Mouse (Mus musculus): ENCODE data around the gene 4933400A11Rik. TPM values are rescaled to one million over a fixed set of nuclear protein-coding genes. Genes with fewer than 3 reads are reported as not detected.

Gene 4933400A11Rik
- not detected for total RNA-seq (2021)

DNA sequence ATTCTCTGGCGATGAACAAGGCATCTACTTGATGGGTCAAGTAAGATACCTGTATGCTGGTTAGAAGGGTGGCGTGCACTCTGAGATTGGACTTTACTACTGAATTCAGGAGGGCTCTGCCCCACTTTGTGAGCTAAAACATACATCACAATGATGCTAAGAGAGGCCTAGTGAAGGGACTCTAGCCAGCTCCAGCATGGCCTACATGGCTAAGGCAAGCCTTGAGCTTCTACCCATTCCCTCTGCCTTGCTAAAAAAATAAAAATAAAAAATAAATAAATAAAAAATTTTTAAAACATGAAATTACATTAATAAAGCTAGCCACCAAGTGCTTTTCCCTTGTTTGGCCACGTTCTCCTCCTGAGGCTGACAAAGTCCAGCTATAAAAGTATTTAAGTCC is at the start of gene 4933400A11Rik:
TSS of gene 4933400A11Rik (minus strand) at position 101 of the 400 bp plus-strand sequence.
- intact Hi-C loops (cut with DNase I), result no loop called here

GRCm38 (mm10) chrX:169828136-169828535 is 48.7 kb upstream of the 4933400A11Rik start:
- DNase-seq (ENCODE audit: low spot score), result no peak
- intact Hi-C loops (cut with DNase I), result no loop called here

More for the DNA sequence above, at the start of gene 4933400A11Rik:
- DNase-seq (ENCODE audit: low spot score), result no peak

GRCm38 (mm10) chrX:169827720-169828119 is 48.3 kb upstream of the 4933400A11Rik start:
- intact Hi-C loops (cut with DNase I), result no loop called here
- DNase-seq (ENCODE audit: low spot score), result no peak

DNA sequence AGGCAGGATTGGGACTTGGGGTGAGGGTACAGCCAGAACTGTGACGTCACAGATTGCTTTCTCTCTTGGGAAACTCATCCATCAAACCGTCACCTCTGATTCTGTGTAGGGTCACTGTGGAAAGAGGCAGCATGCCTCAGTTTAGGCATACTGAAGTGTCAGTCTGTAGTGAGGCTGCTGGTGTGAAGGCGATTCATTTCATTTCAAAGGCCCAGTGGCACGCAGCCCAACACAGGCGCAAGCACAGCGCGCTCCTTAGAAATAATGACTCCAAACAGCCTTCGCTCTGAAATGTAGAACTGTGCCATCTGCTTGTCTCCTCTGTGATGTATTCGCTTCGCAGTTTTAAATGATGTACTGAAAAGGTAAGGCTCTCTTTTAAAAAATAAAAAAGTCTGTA is 47.5 kb upstream of the 4933400A11Rik start:
- intact Hi-C loops (cut with DNase I), result no loop called here
- no peak for DNase-seq (ENCODE audit: low spot score)

GRCm38 (mm10) chrX:169813673-169814072 is 34.2 kb upstream of the 4933400A11Rik start:
- no peak for DNase-seq (ENCODE audit: low spot score)
- intact Hi-C loops (cut with DNase I), result no loop called here

DNA sequence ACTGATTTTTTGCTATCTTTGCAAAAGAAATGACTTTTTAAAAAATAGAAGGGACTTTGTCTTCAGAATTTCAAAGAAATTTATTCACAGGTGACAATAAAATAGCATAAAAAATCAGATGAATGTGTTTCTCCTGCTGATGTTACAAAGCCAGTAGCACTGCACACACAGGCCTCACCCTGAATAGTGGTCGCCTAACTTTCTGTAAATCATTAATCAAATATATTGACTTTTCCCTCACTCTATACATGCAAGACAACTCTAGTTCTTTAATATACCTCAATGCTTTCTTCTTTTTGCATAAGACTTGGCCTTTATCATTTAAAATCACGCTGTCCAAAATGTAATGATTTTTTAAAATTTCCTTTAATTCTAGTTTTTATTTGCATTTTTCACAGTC is 32.3 kb upstream of the 4933400A11Rik start:
- no peak for DNase-seq (ENCODE audit: low spot score)
- intact Hi-C loops (cut with DNase I), result no loop called here

- no peak for DNase-seq (ENCODE audit: low spot score)
Observed at GRCm38 (mm10) chrX:169811318-169811717, 31.9 kb upstream of the 4933400A11Rik start.

DNA sequence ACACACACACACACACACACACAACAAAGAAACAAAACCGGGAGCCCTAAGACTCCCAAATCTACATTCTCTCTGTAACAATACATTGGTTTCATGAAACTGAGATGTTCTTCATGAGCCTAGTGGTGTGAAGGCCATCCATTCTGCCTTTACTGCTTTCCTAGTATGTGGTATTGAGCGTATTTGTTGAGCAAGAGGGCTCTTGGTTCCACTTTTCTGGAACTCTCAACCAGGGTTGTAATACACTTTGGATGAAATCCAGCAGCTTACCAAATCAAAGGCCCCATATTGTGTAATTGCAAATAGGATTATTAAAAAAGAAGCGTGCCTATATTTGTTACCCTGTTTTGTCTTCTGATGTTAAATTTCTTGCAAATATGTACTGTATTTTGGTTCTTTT is 28.3 kb upstream of the 4933400A11Rik start:
- no peak for DNase-seq (ENCODE audit: low spot score)
- intact Hi-C loops (cut with DNase I), result no loop called here

More at GRCm38 (mm10) chrX:169811318-169811717, 31.9 kb upstream of the 4933400A11Rik start:
- intact Hi-C loops (cut with DNase I), result no loop called here

DNA sequence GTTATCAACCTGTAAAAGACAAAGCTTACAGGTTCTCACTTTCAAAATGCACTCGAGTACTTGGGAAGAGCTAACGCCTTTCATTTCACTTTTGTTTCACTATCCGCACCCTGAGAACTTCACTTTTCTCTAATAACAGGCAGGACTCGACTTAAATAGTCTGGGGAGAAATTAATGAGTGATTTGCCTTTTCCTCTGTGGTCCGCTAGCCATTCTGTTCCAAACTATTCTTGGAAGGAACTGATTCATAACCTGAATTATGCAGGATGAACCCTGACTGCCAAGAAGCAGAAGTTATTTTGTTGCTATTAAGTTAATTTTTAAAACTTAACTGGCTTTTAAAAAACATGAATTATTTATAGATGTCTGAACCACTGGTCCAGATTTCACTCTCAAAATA is 26.4 kb upstream of the 4933400A11Rik start:
- DNase-seq (ENCODE audit: low spot score), result no peak
- intact Hi-C loops (cut with DNase I), result no loop called here

- intact Hi-C loops (cut with DNase I), result no loop called here
- DNase-seq (ENCODE audit: low spot score), result no peak
Observed at GRCm38 (mm10) chrX:169800238-169800637, 20.8 kb upstream of the 4933400A11Rik start.

- DNase-seq (ENCODE audit: low spot score), result no peak
- intact Hi-C loops (cut with DNase I), result loop anchor here (5.0 to 10.0 kb wide), 2 partner anchors 178 to 464 kb away; no protein-coding TSS in a partner anchor
Observed at GRCm38 (mm10) chrX:169798987-169799680, 19.7 kb upstream of the 4933400A11Rik start.

- DNase-seq (ENCODE audit: low spot score), result no peak
- intact Hi-C loops (cut with DNase I), result loop anchor here (5.0 to 10.0 kb wide), 2 partner anchors 180 to 462 kb away; no protein-coding TSS in a partner anchor
Observed at GRCm38 (mm10) chrX:169797148-169797547, 17.7 kb upstream of the 4933400A11Rik start.

- intact Hi-C loops (cut with DNase I), result loop anchor here (5.0 to 10.0 kb wide), 2 partner anchors 182 to 460 kb away; no protein-coding TSS in a partner anchor
- no peak for DNase-seq (ENCODE audit: low spot score)
Observed at GRCm38 (mm10) chrX:169794831-169795311, 15.4 kb upstream of the 4933400A11Rik start.

- intact Hi-C loops (cut with DNase I), result loop anchor here (10.0 kb wide), 1 partner anchor 460 kb away; no protein-coding TSS in a partner anchor
- DNase-seq (ENCODE audit: low spot score), result no peak
Observed at GRCm38 (mm10) chrX:169794421-169794820, 15.0 kb upstream of the 4933400A11Rik start.

GRCm38 (mm10) chrX:169792879-169793278 is 13.4 kb upstream of the 4933400A11Rik start:
- no peak for DNase-seq (ENCODE audit: low spot score)
- intact Hi-C loops (cut with DNase I), result loop anchor here (10.0 kb wide), 1 partner anchor 458 kb away; no protein-coding TSS in a partner anchor

GRCm38 (mm10) chrX:169789702-169790101 is 10.3 kb upstream of the 4933400A11Rik start:
- intact Hi-C loops (cut with DNase I), result loop anchor here (10.0 kb wide), 1 partner anchor 455 kb away; no protein-coding TSS in a partner anchor
- DNase-seq (ENCODE audit: low spot score), result no peak

GRCm38 (mm10) chrX:169758001-169758400 is 21.4 kb downstream of the 4933400A11Rik start:
- no peak for DNase-seq (ENCODE audit: low spot score)
- intact Hi-C loops (cut with DNase I), result no loop called here

DNA sequence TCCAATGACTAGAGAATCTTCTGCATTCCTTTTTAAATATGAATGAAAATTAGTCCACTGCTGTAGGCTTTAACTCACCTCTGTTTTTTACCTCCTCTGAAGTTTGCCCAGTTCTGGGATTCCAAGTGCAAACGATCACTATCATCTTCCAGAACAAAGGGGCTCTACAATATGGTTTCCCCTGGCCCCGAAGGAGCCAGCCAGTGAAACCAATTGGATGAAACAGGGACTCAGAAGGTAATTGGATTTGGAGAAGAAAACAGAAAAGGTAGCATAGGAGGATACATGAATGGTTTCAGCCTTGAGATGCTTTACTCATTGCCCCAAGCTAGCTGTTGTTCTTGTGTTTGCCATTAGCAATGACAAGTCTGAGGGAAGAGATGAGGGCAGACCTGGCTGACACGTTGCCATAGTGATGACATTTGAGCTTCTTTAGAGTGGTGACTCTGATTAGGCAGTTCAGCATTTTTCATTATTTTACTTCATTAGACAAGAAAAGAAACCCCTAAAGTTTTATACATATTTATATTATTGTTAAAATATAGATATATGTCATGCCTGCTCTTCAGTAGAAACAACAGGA is 44.0 kb downstream of the 4933400A11Rik start:
- intact Hi-C loops (cut with DNase I), result no loop called here

More for the DNA sequence above, 44.0 kb downstream of the 4933400A11Rik start:
- DNase-seq (ENCODE audit: low spot score), result no peak

Measured in heart, postnatal 25 days (tissue).